Mouse (Mus musculus): Measurements from ENCODE around the gene Ptp4a2.

DNA sequence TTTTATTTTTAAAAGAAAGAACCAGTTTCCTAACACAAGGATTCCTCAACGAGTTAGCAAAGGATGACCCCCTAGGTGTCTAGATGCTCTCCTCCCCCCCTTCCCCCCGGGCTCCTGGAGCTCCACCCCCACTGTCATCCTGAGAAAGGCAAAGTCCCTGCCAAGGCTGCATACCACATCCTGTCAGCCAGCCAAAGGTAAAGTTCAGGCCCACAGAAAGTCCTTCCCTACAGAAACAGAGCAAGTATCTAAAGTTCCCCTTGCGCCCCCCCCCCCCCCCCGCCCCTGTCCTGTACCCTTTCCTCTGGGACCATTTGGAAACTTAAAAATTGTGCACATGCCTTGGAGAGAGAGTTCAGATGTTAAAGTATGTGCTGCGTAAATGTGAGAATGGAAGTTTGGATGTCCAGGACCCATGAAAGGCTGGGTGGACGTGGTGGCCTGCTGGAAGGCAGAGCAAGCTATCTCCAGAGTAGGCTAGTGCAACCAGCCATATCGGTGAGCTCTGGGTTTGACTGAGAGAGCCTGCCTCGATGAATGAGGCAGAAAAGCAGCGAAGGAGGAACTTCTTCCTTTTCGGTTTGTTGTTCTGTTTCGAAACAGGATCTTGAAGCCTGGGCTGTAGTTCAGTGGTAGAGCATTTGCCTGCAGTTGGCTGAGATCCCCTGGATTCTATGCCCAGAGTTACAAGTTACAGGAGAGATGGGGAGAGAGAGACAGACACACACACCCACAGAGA is 71.7 kb downstream of the Ptp4a2 start:
- TF ChIP-seq CTCF (IDR thresholded peaks at IDR 0.05; ENCODE audit: low read depth): no peak
- TF ChIP-seq EP300 (IDR thresholded peaks at IDR 0.05; ENCODE audit: low read depth): no peak
